Mouse (Mus musculus): ENCODE measurements around the gene Trim72. TPM values are rescaled to one million over a fixed set of nuclear protein-coding genes. Genes with fewer than 3 reads are reported as not detected.

Trim72 gene
- polyA plus RNA-seq, 1 experiment, result 0.02 TPM

DNA sequence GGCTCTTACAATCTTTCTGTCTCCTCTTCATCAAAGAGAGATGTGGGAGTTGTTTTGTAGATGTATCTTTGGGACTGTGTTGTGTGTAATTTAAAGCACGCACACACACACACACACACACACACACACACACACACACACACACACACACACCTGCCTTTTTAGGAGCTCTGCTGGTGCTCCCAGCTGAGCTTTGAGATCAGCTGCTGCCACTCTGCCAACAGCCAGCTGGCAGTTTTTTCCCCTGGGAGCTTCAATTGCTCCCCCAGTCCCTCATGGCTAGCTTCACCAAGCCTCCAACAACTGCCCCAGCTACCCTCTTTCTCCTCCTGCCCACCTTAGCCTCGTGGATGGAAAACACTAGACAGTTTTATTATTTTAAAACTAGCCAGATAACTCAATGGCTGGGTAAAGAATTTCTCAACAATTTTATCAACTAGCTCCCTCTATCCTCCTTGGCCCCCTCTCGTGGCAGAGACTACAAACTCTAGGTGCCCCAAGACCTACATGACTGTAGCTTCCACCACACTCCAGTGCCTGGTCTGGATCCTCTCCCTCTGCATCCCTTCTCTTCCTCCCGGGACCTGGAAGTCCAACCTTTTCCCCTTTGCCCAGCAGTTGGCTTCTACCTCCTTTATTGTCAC, 40.5 kb downstream of the Trim72 start:
- Histone ChIP-seq H3K36me3 (ENCODE audit: control insufficient read depth) (no peaks in the 10 kb centered on the region), H3K4me3 (replicated peaks) (no peak overlapping the region)
- TF ChIP-seq GATA1 (IDR thresholded peaks at IDR 0.05; ENCODE audit: low read length) (no peak), TAL1 (IDR thresholded peaks at IDR 0.05; ENCODE audit: low read length) (no peak)

DNA sequence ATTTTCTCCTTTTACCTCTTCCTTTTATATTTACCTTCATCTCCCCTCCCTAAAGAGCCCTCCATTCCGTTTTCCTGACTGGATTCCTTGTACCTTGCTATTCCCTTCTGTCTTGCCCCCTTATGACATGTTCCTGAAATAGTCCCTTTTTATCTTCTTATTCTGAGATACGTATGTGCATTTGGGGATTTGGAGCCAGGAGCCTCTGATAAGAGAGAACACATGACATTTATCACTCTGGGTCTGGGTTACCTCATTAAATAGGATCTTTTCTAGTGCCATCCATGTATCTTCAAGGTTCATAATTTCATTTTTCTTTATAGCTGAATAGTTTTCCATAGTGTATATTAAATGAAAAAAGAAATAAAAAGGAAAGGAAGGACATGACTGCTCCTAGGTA, 41.9 kb downstream of the Trim72 start:
- Histone ChIP-seq H3K4me3 (replicated peaks) (no peak overlapping the region), H3K36me3 (ENCODE audit: control insufficient read depth) (no peaks in the 10 kb centered on the region), H3K27me3 (ENCODE audit: control insufficient read depth) (no peaks in the 10 kb centered on the region), H3K9me3 (ENCODE audit: control insufficient read depth, low read length) (no peaks in the 10 kb centered on the region), H3K4me1 (ENCODE audit: control insufficient read depth) (peaks cover 2% of the 10 kb centered on the region)
- no peak for TF ChIP-seq TAL1 (IDR thresholded peaks at IDR 0.05; ENCODE audit: low read length)
- no peak for TF ChIP-seq GATA1 (IDR thresholded peaks at IDR 0.05; ENCODE audit: low read length)

More for the DNA sequence above, 40.5 kb downstream of the Trim72 start:
- Histone ChIP-seq H3K9me3 (ENCODE audit: control insufficient read depth, low read length) (no peaks in the 10 kb centered on the region), H3K4me1 (ENCODE audit: control insufficient read depth) (no peaks in the 10 kb centered on the region), H3K27me3 (ENCODE audit: control insufficient read depth) (no peaks in the 10 kb centered on the region)

DNA sequence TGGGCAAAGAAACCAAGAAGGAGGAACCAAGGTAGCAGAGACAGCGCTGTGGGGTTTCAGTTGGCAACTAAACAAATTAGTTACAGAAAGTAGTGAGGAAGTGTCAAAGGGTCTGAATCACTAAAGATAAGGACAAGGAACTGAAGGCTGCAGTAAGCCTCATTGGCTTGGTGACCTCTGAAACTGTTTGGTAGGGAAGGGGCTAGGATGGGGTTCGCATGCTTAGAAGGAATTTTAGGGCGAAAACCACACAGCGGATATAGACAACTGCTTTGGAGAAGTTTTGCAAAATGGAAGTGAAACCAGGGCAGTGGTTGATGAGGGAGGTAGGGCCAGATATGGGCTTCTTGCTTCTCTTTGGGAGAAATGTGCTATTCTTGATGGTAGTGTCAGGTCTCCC, 45.1 kb downstream of the Trim72 start:
- Histone ChIP-seq H3K36me3 (ENCODE audit: control insufficient read depth) (no peaks in the 10 kb centered on the region), H3K9me3 (ENCODE audit: control insufficient read depth, low read length) (no peaks in the 10 kb centered on the region), H3K4me3 (replicated peaks) (no peak overlapping the region), H3K27me3 (ENCODE audit: control insufficient read depth) (no peaks in the 10 kb centered on the region), H3K4me1 (ENCODE audit: control insufficient read depth) (peaks cover 7% of the 10 kb centered on the region)
- no peak for TF ChIP-seq TAL1 (IDR thresholded peaks at IDR 0.05; ENCODE audit: low read length)
- no peak for TF ChIP-seq GATA1 (IDR thresholded peaks at IDR 0.05; ENCODE audit: low read length)

DNA sequence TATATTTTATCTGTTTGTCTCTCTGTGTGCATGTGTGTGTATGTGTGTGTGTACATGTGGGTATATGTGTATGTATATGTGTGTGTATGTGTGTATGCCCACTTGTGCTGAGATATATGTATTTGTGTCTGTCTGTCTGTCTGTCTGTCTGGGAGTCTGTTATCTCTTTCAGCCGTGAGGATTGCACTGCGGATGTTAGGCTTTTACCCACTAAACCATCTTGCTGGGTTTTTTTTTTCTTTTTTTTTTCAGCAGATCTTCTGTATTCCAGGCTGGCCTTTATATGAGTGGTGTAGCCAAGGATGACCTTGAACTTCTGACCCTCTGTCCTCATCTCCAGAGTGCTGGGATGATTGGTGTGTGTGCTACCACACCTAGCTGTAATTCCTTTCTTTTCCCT, 45.5 kb downstream of the Trim72 start:
- H3K9me3 ChIP-seq (ENCODE audit: control insufficient read depth, low read length), result no peaks in the 10 kb centered on the region
- H3K36me3 ChIP-seq (ENCODE audit: control insufficient read depth), result no peaks in the 10 kb centered on the region
- no peaks in the 10 kb centered on the region for H3K27me3 ChIP-seq (ENCODE audit: control insufficient read depth)
- H3K4me1 ChIP-seq (ENCODE audit: control insufficient read depth), result peaks cover 7% of the 10 kb centered on the region
- TF ChIP-seq GATA1 (IDR thresholded peaks at IDR 0.05; ENCODE audit: low read length) (no peak), TAL1 (IDR thresholded peaks at IDR 0.05; ENCODE audit: low read length) (no peak)
- H3K4me3 ChIP-seq (replicated peaks), result no peak overlapping the region

DNA sequence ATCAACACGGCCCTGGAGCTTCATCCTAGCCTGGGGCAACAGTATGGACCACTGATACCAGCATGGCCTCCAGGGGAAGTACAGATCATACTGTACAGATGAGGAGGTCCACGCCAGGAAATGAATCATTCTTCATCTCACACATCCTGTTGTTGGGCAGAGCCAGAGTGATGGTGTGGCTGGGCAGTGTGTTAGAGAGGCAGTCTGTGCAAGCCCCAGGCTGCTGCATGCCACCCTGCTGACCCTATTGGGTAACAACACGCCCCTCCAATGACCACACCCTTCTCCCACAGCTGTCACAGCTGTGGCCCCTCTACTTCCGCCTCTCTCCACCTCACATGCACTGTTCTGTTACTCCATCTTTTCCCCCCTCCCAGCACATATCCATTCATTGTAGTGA, 47.0 kb downstream of the Trim72 start:
- Histone ChIP-seq H3K4me3 (replicated peaks) (no peak overlapping the region), H3K9me3 (ENCODE audit: control insufficient read depth, low read length) (no peaks in the 10 kb centered on the region), H3K4me1 (ENCODE audit: control insufficient read depth) (peaks cover 7% of the 10 kb centered on the region), H3K36me3 (ENCODE audit: control insufficient read depth) (no peaks in the 10 kb centered on the region), H3K27me3 (ENCODE audit: control insufficient read depth) (no peaks in the 10 kb centered on the region)
- no peak for TF ChIP-seq TAL1 (IDR thresholded peaks at IDR 0.05; ENCODE audit: low read length)
- TF ChIP-seq GATA1 (IDR thresholded peaks at IDR 0.05; ENCODE audit: low read length), result no peak

- Histone ChIP-seq H3K36me3 (ENCODE audit: control insufficient read depth) (no peaks in the 10 kb centered on the region), H3K27me3 (ENCODE audit: control insufficient read depth) (no peaks in the 10 kb centered on the region), H3K4me1 (ENCODE audit: control insufficient read depth) (peaks cover 7% of the 10 kb centered on the region), H3K9me3 (ENCODE audit: control insufficient read depth, low read length) (no peaks in the 10 kb centered on the region), H3K4me3 (replicated peaks) (no peak overlapping the region)
- TF ChIP-seq GATA1 (IDR thresholded peaks at IDR 0.05; ENCODE audit: low read length) (no peak), TAL1 (IDR thresholded peaks at IDR 0.05; ENCODE audit: low read length) (no peak)
Observed at GRCm38 (mm10) chr7:128053061-128053460, 49.3 kb downstream of the Trim72 start.

DNA sequence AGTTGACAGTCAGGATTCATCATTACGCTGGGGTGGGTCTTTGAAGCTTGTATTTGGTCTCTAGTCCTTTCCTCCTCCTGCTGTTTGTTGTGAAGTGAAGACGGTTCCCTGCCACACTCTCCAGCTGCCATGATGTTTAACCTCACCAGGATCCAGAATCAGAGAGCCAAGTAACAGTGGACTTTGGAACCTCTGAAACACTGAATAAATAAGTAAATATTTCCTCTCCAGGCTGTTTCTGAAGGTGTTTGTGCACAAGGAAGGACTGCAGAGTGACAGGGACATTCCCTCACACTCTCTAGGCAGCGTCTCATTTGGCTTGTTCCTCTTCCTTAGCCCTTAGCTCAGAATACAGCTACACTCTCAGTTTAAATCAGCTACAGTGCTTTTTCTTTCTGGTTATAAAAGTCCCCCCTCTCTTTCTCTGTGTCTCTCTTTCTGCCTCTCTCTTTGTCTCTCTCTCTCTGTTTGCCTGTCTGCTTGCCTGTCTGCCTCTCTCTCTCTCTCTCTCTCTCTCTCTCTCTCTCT, 53.2 kb downstream of the Trim72 start:
- TF ChIP-seq GATA1 (IDR thresholded peaks at IDR 0.05; ENCODE audit: low read length) (no peak), TAL1 (IDR thresholded peaks at IDR 0.05; ENCODE audit: low read length) (no peak)
- H3K9me3 ChIP-seq (ENCODE audit: control insufficient read depth, low read length), result no peaks in the 10 kb centered on the region
- H3K4me3 ChIP-seq (replicated peaks), result no peak overlapping the region
- no peaks in the 10 kb centered on the region for H3K4me1 ChIP-seq (ENCODE audit: control insufficient read depth)
- H3K27me3 ChIP-seq (ENCODE audit: control insufficient read depth), result no peaks in the 10 kb centered on the region
- H3K36me3 ChIP-seq (ENCODE audit: control insufficient read depth), result no peaks in the 10 kb centered on the region

DNA sequence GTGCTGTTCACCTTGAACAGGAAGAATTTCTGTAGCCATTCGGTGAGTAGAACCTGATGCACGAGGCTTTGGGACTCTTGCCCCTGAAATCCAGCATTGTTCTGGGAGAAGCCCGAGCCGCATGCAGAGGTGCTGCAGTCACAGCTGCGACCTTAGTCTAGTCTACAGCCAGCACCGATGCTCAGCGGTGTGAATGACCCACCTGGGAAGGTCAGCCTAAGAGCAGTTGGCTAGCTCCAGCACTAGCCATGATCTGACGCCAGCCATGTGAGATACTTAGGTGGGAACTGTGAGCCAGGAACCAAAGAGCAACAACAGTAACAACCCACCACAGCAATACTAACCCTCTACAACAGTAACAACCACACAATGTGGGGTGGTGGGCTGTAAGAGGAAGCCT, 54.1 kb downstream of the Trim72 start:
- Histone ChIP-seq H3K36me3 (ENCODE audit: control insufficient read depth) (no peaks in the 10 kb centered on the region), H3K4me3 (replicated peaks) (no peak overlapping the region), H3K27me3 (ENCODE audit: control insufficient read depth) (no peaks in the 10 kb centered on the region), H3K9me3 (ENCODE audit: control insufficient read depth, low read length) (no peaks in the 10 kb centered on the region), H3K4me1 (ENCODE audit: control insufficient read depth) (no peaks in the 10 kb centered on the region)
- TF ChIP-seq TAL1 (IDR thresholded peaks at IDR 0.05; ENCODE audit: low read length), result no peak
- TF ChIP-seq GATA1 (IDR thresholded peaks at IDR 0.05; ENCODE audit: low read length), result no peak

DNA sequence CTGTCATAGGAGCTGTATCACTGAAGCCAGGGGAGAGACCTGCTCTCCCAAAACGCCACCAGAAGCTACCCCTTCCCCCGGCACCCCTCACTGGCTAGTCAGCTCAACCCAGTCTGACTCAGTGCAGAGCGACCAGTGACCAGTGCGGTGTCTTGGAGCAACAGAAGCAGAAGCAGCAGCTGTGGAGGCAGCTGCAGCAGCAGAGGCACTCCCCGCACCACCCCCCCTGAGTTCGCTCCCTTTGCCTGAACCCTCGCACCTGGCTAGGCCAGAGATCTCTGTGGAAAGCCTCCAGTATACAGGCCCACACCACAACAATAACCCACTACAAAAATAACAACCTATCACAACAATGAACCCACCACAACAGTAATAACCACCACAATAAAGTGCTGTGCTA, 54.8 kb downstream of the Trim72 start:
- H3K27me3 ChIP-seq (ENCODE audit: control insufficient read depth), result no peaks in the 10 kb centered on the region
- no peaks in the 10 kb centered on the region for H3K36me3 ChIP-seq (ENCODE audit: control insufficient read depth)
- no peaks in the 10 kb centered on the region for H3K9me3 ChIP-seq (ENCODE audit: control insufficient read depth, low read length)
- H3K4me3 ChIP-seq (replicated peaks), result no peak overlapping the region
- H3K4me1 ChIP-seq (ENCODE audit: control insufficient read depth), result no peaks in the 10 kb centered on the region
- no peak for TF ChIP-seq TAL1 (IDR thresholded peaks at IDR 0.05; ENCODE audit: low read length)
- TF ChIP-seq GATA1 (IDR thresholded peaks at IDR 0.05; ENCODE audit: low read length), result no peak

- H3K27me3 ChIP-seq (ENCODE audit: control insufficient read depth), result no peaks in the 10 kb centered on the region
- no peaks in the 10 kb centered on the region for H3K9me3 ChIP-seq (ENCODE audit: control insufficient read depth, low read length)
- TF ChIP-seq TAL1 (IDR thresholded peaks at IDR 0.05; ENCODE audit: low read length), result no peak
- TF ChIP-seq GATA1 (IDR thresholded peaks at IDR 0.05; ENCODE audit: low read length), result no peak
- H3K4me3 ChIP-seq (replicated peaks), result no peak overlapping the region
- H3K36me3 ChIP-seq (ENCODE audit: control insufficient read depth), result no peaks in the 10 kb centered on the region
- no peaks in the 10 kb centered on the region for H3K4me1 ChIP-seq (ENCODE audit: control insufficient read depth)
Observed at GRCm38 (mm10) chr7:128059091-128059490, 55.3 kb downstream of the Trim72 start.

Other genes starting within 250 kb of the Trim72 start
- 0.30 and 0.44 TPM in 2 replicates for gene Orai3, start 234.1 kb upstream of the Trim72 start, polyA plus RNA-seq (2012)
- gene Setd1a, start 227.3 kb upstream of the Trim72 start, polyA plus RNA-seq (2012), result 4.7 and 6.0 TPM in 2 replicates
- gene Gm49388, start 218.3 kb upstream of the Trim72 start, polyA plus RNA-seq (2012), result 0.39 TPM in 1 of 2 replicates, not detected in the other
- 0.43 and 0.50 TPM in 2 replicates for gene Hsd3b7, start 203.3 kb upstream of the Trim72 start, polyA plus RNA-seq (2012)
- gene Stx4a, start 179.7 kb upstream of the Trim72 start, polyA plus RNA-seq (2012), result 1.4 and 1.5 TPM in 2 replicates
- 0.01 TPM in 1 of 2 replicates, not detected in the other for gene Stx1b, start 179.4 kb upstream of the Trim72 start, polyA plus RNA-seq (2012)
- gene Zfp646, start 127.7 kb upstream of the Trim72 start, polyA plus RNA-seq (2012), result 1.3 TPM in 2 replicates
- 1.3 and 1.5 TPM in 2 replicates for gene Zfp668, start 127.1 kb upstream of the Trim72 start, polyA plus RNA-seq (2012)
- gene Prss53, start 113.0 kb upstream of the Trim72 start, polyA plus RNA-seq (2012), result 0.03 and 0.05 TPM in 2 replicates
- not detected in 2 replicates for gene Gm21974, start 108.5 kb upstream of the Trim72 start, polyA plus RNA-seq (2012)
- 0.89 and 1.3 TPM in 2 replicates for gene Vkorc1, start 108.3 kb upstream of the Trim72 start, polyA plus RNA-seq (2012)
- 13.1 and 18.3 TPM in 2 replicates for gene Bckdk, start 99.9 kb upstream of the Trim72 start, polyA plus RNA-seq (2012)
- gene Kat8, start 91.4 kb upstream of the Trim72 start, polyA plus RNA-seq (2012), result 0.44 and 0.49 TPM in 2 replicates
- gene Prss8, start 73.8 kb upstream of the Trim72 start, polyA plus RNA-seq (2012), result 0.04 TPM in 1 of 2 replicates, not detected in the other
- gene Prss36, start 57.2 kb upstream of the Trim72 start, polyA plus RNA-seq (2012), result 0.21 and 0.28 TPM in 2 replicates
- 39.4 and 42.2 TPM in 2 replicates for gene Fus, start 36.5 kb upstream of the Trim72 start, polyA plus RNA-seq (2012)
- 0.19 and 0.25 TPM in 2 replicates for gene Pycard, start 10.1 kb upstream of the Trim72 start, polyA plus RNA-seq (2012)
- 0.01 TPM in 2 replicates for gene Itgam, start 58.7 kb downstream of the Trim72 start, polyA plus RNA-seq (2012)
- gene Gm49368, start 58.7 kb downstream of the Trim72 start, polyA plus RNA-seq (2012), result not detected in 2 replicates
- not detected in 2 replicates for gene Itgax, start 125.6 kb downstream of the Trim72 start, polyA plus RNA-seq (2012)
- not detected in 2 replicates for gene Itgad, start 150.4 kb downstream of the Trim72 start, polyA plus RNA-seq (2012)
- gene Cox6a2, start 202.4 kb downstream of the Trim72 start, polyA plus RNA-seq (2012), result 0.10 TPM in 1 of 2 replicates, not detected in the other
- gene Armc5, start 233.4 kb downstream of the Trim72 start, polyA plus RNA-seq (2012), result 2.1 and 2.3 TPM in 2 replicates
- 0.03 and 0.12 TPM in 2 replicates for gene 9130023H24Rik, start 234.1 kb downstream of the Trim72 start, polyA plus RNA-seq (2012)
- gene Tgfb1i1, start 242.9 kb downstream of the Trim72 start, polyA plus RNA-seq (2012), result 0.27 and 0.30 TPM in 2 replicates

Measured in erythroblast, embryonic 14.5 days (primary cell).